8 mouse cellular contexts compared by ENCODE assay signal in genomic region chr11:59505839-59506712, GRCm38 (mm10). TPM values are rescaled to one million over a fixed set of nuclear protein-coding genes. Genes with fewer than 3 reads are reported as not detected.
DNase-seq lines count a peak whose midpoint lies in the region; ATAC-seq lines count a peak whose summit lies in the region.

No protein-coding gene starts in this region.

- peaks cover 39% of the 10 kb centered on the region for H3K36me3 ChIP-seq in intestine, embryonic 14.5 days (ENCODE audit: control insufficient read depth, insufficient read depth, low read length)
- H3K36me3 ChIP-seq in midbrain, embryonic 10.5 days: peaks cover 63% of the 10 kb centered on the region

- no peaks in the 10 kb centered on the region for H3K27me3 ChIP-seq in intestine, embryonic 14.5 days (replicated peaks; ENCODE audit: control insufficient read depth, insufficient read depth, low read length)
- no peaks in the 10 kb centered on the region for H3K27me3 ChIP-seq in midbrain, embryonic 10.5 days (ENCODE audit: low read depth, poor library complexity, severe bottlenecking)

- ATAC-seq in intestine, embryonic 14.5 days (replicated peaks; ENCODE audit: low FRiP score, low TSS enrichment, low read depth): peak; percentile 93

- intact Hi-C loops in left cerebral cortex, postnatal 36 days (cut with DNase I): no loop called here

- H3K27ac ChIP-seq in intestine, embryonic 14.5 days (ENCODE audit: low read depth): peak overlapping the region; percentile 97
- H3K27ac ChIP-seq in midbrain, embryonic 10.5 days (replicated peaks): peak overlapping the region; percentile 96

- peak overlapping the region; percentile 93 for H3K4me2 ChIP-seq in intestine, embryonic 14.5 days (ENCODE audit: low read length)

- no peaks in the 10 kb centered on the region for H3K9me3 ChIP-seq in intestine, embryonic 14.5 days (ENCODE audit: control insufficient read depth, low read length)
- no peaks in the 10 kb centered on the region for H3K9me3 ChIP-seq in midbrain, embryonic 10.5 days (replicated peaks)

- WGBS in intestine, embryonic 14.5 days: under 1% methylated on average over 66 of the region's 71 CpGs
- WGBS in midbrain, embryonic 10.5 days: under 1% methylated on average over 71 of the region's 71 CpGs

- H3K9ac ChIP-seq in intestine, embryonic 14.5 days (ENCODE audit: low read length): peak overlapping the region; percentile 90

- peak overlapping the region; percentile 90 for H3K4me3 ChIP-seq in intestine, embryonic 14.5 days (ENCODE audit: low read depth, low read length)
- peak overlapping the region; percentile 95 for H3K4me3 ChIP-seq in midbrain, embryonic 10.5 days

- H3K4me1 ChIP-seq in intestine, embryonic 14.5 days (replicated peaks; ENCODE audit: control insufficient read depth, insufficient read depth, low read length): peaks cover 12% of the 10 kb centered on the region
- H3K4me1 ChIP-seq in midbrain, embryonic 10.5 days: peaks cover 27% of the 10 kb centered on the region

- DNase-seq in adrenal gland, adult 18-20 months (ENCODE audit: low spot score in 2 of 2): peak; percentile 78
- peak; percentile 96 for DNase-seq in embryo, embryonic 10.5 days (ENCODE audit: low spot score)
- peak; percentile 94 for DNase-seq in gastrocnemius, postnatal 25 days
- DNase-seq in intestine, embryonic 14.5 days (ENCODE audit: low spot score): peak; percentile 95
- DNase-seq in left cerebral cortex, postnatal 36 days (ENCODE audit: low spot score in 2 of 2): peak; percentile 70 to 81
- peak; percentile 92 for DNase-seq in midbrain, embryonic 10.5 days (ENCODE audit: low spot score)
- peak; percentile 82 for DNase-seq in right cerebral cortex, postnatal 4 days
- peak; percentile 95 for DNase-seq in yolk sac, embryonic 10.5 days (ENCODE audit: low spot score)

RNA-seq across cellular contexts. Expression of gene Zkscan17, which starts 20.5 kb away (rescaled TPM):
- 10 to 100 TPM; 13.7 to 15.5 TPM for total RNA-seq in adrenal gland, adult 18-20 months (2021)
- total RNA-seq in gastrocnemius, postnatal 25 days (2021): 10 to 100 TPM; 12.9 to 15.8 TPM
- polyA plus RNA-seq in intestine, embryonic 14.5 days (2014; fragmentation: Nextera tagmentation; extraction: Ambion mirVana): 21.0 and 21.9 TPM in 2 replicates
- 1 to 10 TPM; 8.8 to 9.9 TPM for total RNA-seq in left cerebral cortex, postnatal 36 days (2021)
- polyA plus RNA-seq in midbrain, embryonic 10.5 days (2016; fragmentation: Nextera tagmentation; extraction: Ambion mirVana): 36.4 and 37.7 TPM in 2 replicates

RNA-seq across cellular contexts. Expression of gene Zfp867, which starts 33.8 kb away (rescaled TPM):
- 1 to 10 TPM; 3.7 TPM for total RNA-seq in adrenal gland, adult 18-20 months (2021)
- total RNA-seq in gastrocnemius, postnatal 25 days (2021): 1 to 10 TPM; 2.3 to 2.6 TPM
- 7.4 and 7.6 TPM in 2 replicates for polyA plus RNA-seq in intestine, embryonic 14.5 days (2014; fragmentation: Nextera tagmentation; extraction: Ambion mirVana)
- 1 to 10 TPM; 3.9 to 4.8 TPM for total RNA-seq in left cerebral cortex, postnatal 36 days (2021)
- polyA plus RNA-seq in midbrain, embryonic 10.5 days (2016; fragmentation: Nextera tagmentation; extraction: Ambion mirVana): 9.5 and 11.3 TPM in 2 replicates

RNA-seq across cellular contexts. Expression of gene Nlrp3, which starts 35.3 kb away (rescaled TPM):
- total RNA-seq in adrenal gland, adult 18-20 months (2021): under 1 TPM; 0.96 to 0.99 TPM
- under 1 TPM; 0.32 to 0.33 TPM for total RNA-seq in gastrocnemius, postnatal 25 days (2021)
- polyA plus RNA-seq in intestine, embryonic 14.5 days (2014; fragmentation: Nextera tagmentation; extraction: Ambion mirVana): 0.12 and 0.32 TPM in 2 replicates
- total RNA-seq in left cerebral cortex, postnatal 36 days (2021): under 1 TPM; 0.77 to 0.89 TPM
- 0.09 and 0.14 TPM in 2 replicates for polyA plus RNA-seq in midbrain, embryonic 10.5 days (2016; fragmentation: Nextera tagmentation; extraction: Ambion mirVana)

RNA-seq across cellular contexts. Expression of gene Snap47, which starts 55.1 kb away (rescaled TPM):
- 10 to 100 TPM; 72.5 to 92.1 TPM for total RNA-seq in adrenal gland, adult 18-20 months (2021)
- 10 to 100 TPM; 18.2 to 23.6 TPM for total RNA-seq in gastrocnemius, postnatal 25 days (2021)
- polyA plus RNA-seq in intestine, embryonic 14.5 days (2014; fragmentation: Nextera tagmentation; extraction: Ambion mirVana): 96.7 and 100 TPM in 2 replicates
- total RNA-seq in left cerebral cortex, postnatal 36 days (2021): 100 to 1,000 TPM; 375 to 429 TPM
- 108 and 127 TPM in 2 replicates for polyA plus RNA-seq in midbrain, embryonic 10.5 days (2016; fragmentation: Nextera tagmentation; extraction: Ambion mirVana)

RNA-seq across cellular contexts. Expression of gene Jmjd4, which starts 56.2 kb away (rescaled TPM):
- 10 to 100 TPM in 1 of 2 experiments, 1 to 10 TPM in 1; 9.7 to 10.7 TPM for total RNA-seq in adrenal gland, adult 18-20 months (2021)
- total RNA-seq in gastrocnemius, postnatal 25 days (2021): 1 to 10 TPM; 8.5 to 8.8 TPM
- polyA plus RNA-seq in intestine, embryonic 14.5 days (2014; fragmentation: Nextera tagmentation; extraction: Ambion mirVana): 11.1 and 12.4 TPM in 2 replicates
- 10 to 100 TPM; 28.5 TPM for total RNA-seq in left cerebral cortex, postnatal 36 days (2021)
- 16.2 and 18.1 TPM in 2 replicates for polyA plus RNA-seq in midbrain, embryonic 10.5 days (2016; fragmentation: Nextera tagmentation; extraction: Ambion mirVana)

Comparison
In these comparisons a context has a peak if more than half of its experiments do, and no peak if none do; other contexts are left out.
1. Peak in every context shown above with its lines: DNase-seq, ATAC-seq, H3K4me3 ChIP-seq and H3K27ac ChIP-seq.